ENCODE assay signal across 8 mouse cellular contexts in the genomic region with DNA sequence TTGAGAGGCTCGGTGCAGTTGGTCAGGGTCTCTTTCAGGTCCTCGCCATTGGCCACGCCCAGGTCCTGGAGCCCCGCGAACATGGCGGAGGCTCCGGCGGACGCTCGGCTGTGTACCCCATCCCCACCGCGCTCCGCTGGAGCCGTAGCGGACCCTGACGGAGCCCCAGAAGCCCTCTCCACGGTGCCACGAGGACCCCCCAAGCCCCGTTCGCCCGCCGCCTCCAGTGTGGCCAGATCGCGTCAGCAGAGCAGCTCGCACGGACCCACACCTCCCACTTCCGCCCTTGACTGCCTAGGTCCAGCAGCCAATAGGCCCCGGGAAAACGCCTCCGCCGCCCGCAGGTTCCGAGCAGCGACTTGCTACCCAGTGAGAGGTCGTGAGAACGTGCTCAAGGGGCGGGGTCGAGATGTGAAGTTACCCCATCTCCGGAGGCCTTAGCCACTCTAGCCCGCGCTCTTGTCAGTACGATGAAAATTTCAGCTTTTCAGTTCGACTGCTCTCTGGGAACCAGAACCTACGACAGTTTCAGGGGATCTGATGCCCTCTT. TPM values are rescaled to one million over a fixed set of nuclear protein-coding genes. Genes with fewer than 3 reads are reported as not detected.
A peak's percentile ranks its signal among the peaks of the same experiment; 100 is the strongest.
DNase-seq lines count a peak whose midpoint lies in the region; ATAC-seq and TF ChIP-seq lines count a peak whose summit lies in the region.

Gene Nelfb, minus strand, starts transcription at position 369 of the 550 bp plus-strand sequence.

- peaks cover 10% of the 10 kb centered on the region for H3K4me1 ChIP-seq in brown adipose tissue, adult 24 weeks (ENCODE audit: control insufficient read depth, insufficient read depth, insufficient read length, low read length)
- H3K4me1 ChIP-seq in heart, embryonic 12.5 days (replicated peaks) = peaks cover 10% of the 10 kb centered on the region
- peaks cover 10% of the 10 kb centered on the region for H3K4me1 ChIP-seq in kidney, postnatal 0 days (replicated peaks; ENCODE audit: insufficient read depth, low read length)
- peaks cover 16% of the 10 kb centered on the region for H3K4me1 ChIP-seq in liver, embryonic 11.5 days (replicated peaks; ENCODE audit: control insufficient read depth, insufficient read depth, low read length)

- DNase-seq in CD4-positive, CD25-positive, alpha-beta regulatory T cell, adult 2 months (ENCODE audit: low read depth, low spot score) = peak; percentile 91
- peak; percentile 96 for DNase-seq in kidney, postnatal 0 days (ENCODE audit: low spot score)
- DNase-seq in liver, embryonic 11.5 days (ENCODE audit: low spot score) = peak; percentile 98
- peak; percentile 92 to 97 for DNase-seq in spleen, postnatal 4 days (ENCODE audit: low spot score in 2 of 2)

- H3K4me2 ChIP-seq in heart, embryonic 12.5 days = peak within 1 kb of the TSS; percentile 86
- H3K4me2 ChIP-seq in kidney, postnatal 0 days (ENCODE audit: low read length) = peak within 1 kb of the TSS; percentile 81
- H3K4me2 ChIP-seq in liver, embryonic 11.5 days = peak within 1 kb of the TSS; percentile 76
- peak within 1 kb of the TSS; percentile 96 for H3K4me2 ChIP-seq in myocyte (ENCODE audit: low read depth)

- peak within 1 kb of the TSS; percentile 88 for H3K9ac ChIP-seq in heart, embryonic 12.5 days
- peak within 1 kb of the TSS; percentile 93 for H3K9ac ChIP-seq in kidney, postnatal 0 days (ENCODE audit: low read depth, low read length)
- peak within 1 kb of the TSS; percentile 88 for H3K9ac ChIP-seq in liver, embryonic 11.5 days (ENCODE audit: low read depth, low read length)

- H3K4me3 ChIP-seq in brown adipose tissue, adult 24 weeks (ENCODE audit: insufficient read depth, low read depth, low read length) = peak within 1 kb of the TSS; percentile 75
- peak within 1 kb of the TSS; percentile 79 for H3K4me3 ChIP-seq in heart, embryonic 12.5 days
- H3K4me3 ChIP-seq in kidney, postnatal 0 days (replicated peaks; ENCODE audit: low read depth, low read length) = peak within 1 kb of the TSS; percentile 99
- peak within 1 kb of the TSS; percentile 89 for H3K4me3 ChIP-seq in liver, embryonic 11.5 days (ENCODE audit: low read depth, low read length)
- peak within 1 kb of the TSS; percentile 96 for H3K4me3 ChIP-seq in myocyte

- peak; percentile 92 for ATAC-seq in erythroid progenitor cell, adult 5-6 weeks (replicated peaks; ENCODE audit: low FRiP score, poor library complexity, severe bottlenecking)
- ATAC-seq in heart, embryonic 12.5 days (ENCODE audit: insufficient number of reproducible peaks, low FRiP score) = peak; percentile 92
- ATAC-seq in kidney, postnatal 0 days (replicated peaks; ENCODE audit: low FRiP score, low read depth) = peak; percentile 92
- peak; percentile 96 for ATAC-seq in liver, embryonic 11.5 days (replicated peaks; ENCODE audit: low FRiP score)

- H3K36me3 ChIP-seq in heart, embryonic 12.5 days = peaks cover 25% of the 10 kb centered on the region
- H3K36me3 ChIP-seq in kidney, postnatal 0 days (ENCODE audit: insufficient read depth, low read length) = peaks cover 12% of the 10 kb centered on the region; the same call in 1 of the 2 replicates
- peaks cover 12% of the 10 kb centered on the region for H3K36me3 ChIP-seq in liver, embryonic 11.5 days (ENCODE audit: control insufficient read depth, insufficient read depth, low read length)
- H3K36me3 ChIP-seq in myocyte (ENCODE audit: control insufficient read depth, insufficient read depth) = peaks cover 5% of the 10 kb centered on the region

- H3K27ac ChIP-seq in brown adipose tissue, adult 24 weeks (replicated peaks; ENCODE audit: low read depth, low read length) = peak within 1 kb of the TSS; percentile 83
- peak within 1 kb of the TSS; percentile 83 for H3K27ac ChIP-seq in heart, embryonic 12.5 days (ENCODE audit: poor library complexity, severe bottlenecking)
- H3K27ac ChIP-seq in kidney, postnatal 0 days = peak within 1 kb of the TSS; percentile 90
- H3K27ac ChIP-seq in liver, embryonic 11.5 days (ENCODE audit: low read depth, low read length) = peak within 1 kb of the TSS; percentile 65

- peaks cover 20% of the 10 kb centered on the region for H3K27me3 ChIP-seq in heart, embryonic 12.5 days (replicated peaks)
- H3K27me3 ChIP-seq in kidney, postnatal 0 days (ENCODE audit: insufficient read depth, low read length) = no peaks in the 10 kb centered on the region
- H3K27me3 ChIP-seq in liver, embryonic 11.5 days (replicated peaks; ENCODE audit: control insufficient read depth, insufficient read depth, low read length) = no peaks in the 10 kb centered on the region
- no peaks in the 10 kb centered on the region for H3K27me3 ChIP-seq in myocyte (ENCODE audit: control insufficient read depth, insufficient read depth, insufficient read length)

- TF ChIP-seq POLR2A in myocyte (IDR thresholded peaks at IDR 0.05; ENCODE audit: insufficient read length, low read depth) = peak; percentile 90

- H3K79me2 ChIP-seq in myocyte (ENCODE audit: control insufficient read depth, insufficient read depth) = peaks cover 34% of the 10 kb centered on the region

- H3ac ChIP-seq in myocyte (ENCODE audit: control insufficient read depth, insufficient read length) = peak within 1 kb of the TSS; percentile 41

- no peaks in the 10 kb centered on the region for H3K9me3 ChIP-seq in heart, embryonic 12.5 days (replicated peaks)
- no peaks in the 10 kb centered on the region for H3K9me3 ChIP-seq in kidney, postnatal 0 days (replicated peaks; ENCODE audit: low read length)
- no peaks in the 10 kb centered on the region for H3K9me3 ChIP-seq in liver, embryonic 11.5 days (ENCODE audit: control insufficient read depth, low read length)

- 0 out of 2 replicates have a peak, but pooled peaks have one; percentile 4 for TF ChIP-seq CTCF in kidney, postnatal 0 days (IDR thresholded peaks at IDR 0.05; ENCODE audit: low read depth)

- WGBS in heart, embryonic 12.5 days = under 1% methylated on average over 44 of the region's 44 CpGs
- WGBS in kidney, postnatal 0 days = under 1% methylated on average over 44 of the region's 44 CpGs
- under 1% methylated on average over 44 of the region's 44 CpGs for WGBS in liver, embryonic 11.5 days

TF ChIP-seq in myocyte, 11 proteins besides CTCF, POLR2A, EP300 and RAD21:
- TF ChIP-seq MYOD1 (IDR thresholded peaks at IDR 0.05; ENCODE audit: control insufficient read depth in 1 of 3, insufficient read length in 2 of 3, low read depth in 2 of 3) (peak in 1 of 3 experiments; percentile 27), E2F4 (IDR thresholded peaks at IDR 0.05; ENCODE audit: insufficient read depth) (no peak), TCF3 (IDR thresholded peaks at IDR 0.05; ENCODE audit: insufficient read length, low read depth) (no peak), MAX (IDR thresholded peaks at IDR 0.05; ENCODE audit: low read depth) (no peak), POLR2AphosphoS2 (IDR thresholded peaks at IDR 0.05; ENCODE audit: insufficient read length, low read depth) (peak; percentile 87), USF1 (IDR thresholded peaks at IDR 0.05; ENCODE audit: low read depth) (no peak), SRF (IDR thresholded peaks at IDR 0.05; ENCODE audit: control insufficient read depth, insufficient read length, low read depth) (no peak), REST (IDR thresholded peaks at IDR 0.05; ENCODE audit: insufficient read depth, insufficient read length) (no peak), CEBPB (IDR thresholded peaks at IDR 0.05; ENCODE audit: insufficient read depth, poor library complexity, severe bottlenecking) (no peak), TCF12 (IDR thresholded peaks at IDR 0.05; ENCODE audit: insufficient read depth, poor library complexity, severe bottlenecking) (no peak), MYOG (IDR thresholded peaks at IDR 0.05; ENCODE audit: control insufficient read depth in 1 of 3, insufficient read depth in 1 of 3, insufficient read length in 2 of 3, low read depth in 2 of 3) (peak in 1 of 3 experiments; percentile 47)

RNA-seq across cellular contexts. Expression of gene Nelfb, which starts in this region (rescaled TPM):
- polyA plus RNA-seq in brown adipose tissue, adult 24 weeks (2012; ENCODE audit: insufficient read depth, insufficient read length, missing spikeins) = 15.4 and 19.0 TPM in 2 replicates
- total RNA-seq in erythroid progenitor cell, adult 5-6 weeks (2015; ENCODE audit: low replicate concordance) = 13.0 and 34.4 TPM in 2 replicates
- total RNA-seq in erythroid progenitor cell, adult 5-6 weeks (2017; ENCODE audit: low replicate concordance) = 15.2 and 29.9 TPM in 2 replicates
- polyA plus RNA-seq in heart, embryonic 12.5 days (2016; fragmentation: Nextera tagmentation; extraction: Ambion mirVana) = 73.3 and 74.4 TPM in 2 replicates
- polyA plus RNA-seq in kidney, postnatal 0 days (2015; fragmentation: Nextera tagmentation; extraction: Ambion mirVana) = 74.0 and 82.3 TPM in 2 replicates
- 85.3 and 86.3 TPM in 2 replicates for polyA plus RNA-seq in liver, embryonic 11.5 days (2014; fragmentation: Nextera tagmentation; extraction: Ambion mirVana)
- 55.8 TPM for polyA plus RNA-seq in myocyte (2012; fragmentation: generic; extraction: Trizol)

Comparison
In these comparisons a context has a peak if more than half of its experiments do, and no peak if none do; other contexts are left out.
1. Peak in every context shown above with its lines: DNase-seq, ATAC-seq, H3K4me3 ChIP-seq and H3K27ac ChIP-seq.